Mouse (Mus musculus) testis, adult 2 months (tissue): ENCODE results near the gene Ugt1a7c.

ENCODE experiments used
- CTCF ChIP-seq: fragments of 200-500 bp; IDR thresholded peaks from 2 replicates; pipeline ENCODE4 v1.5.1; 2012; ENCODE audit warnings: low read depth, mild to moderate bottlenecking, inconsistent platforms, low read length, moderate library complexity; ENCODE audit not compliant: control insufficient read depth, insufficient read depth, insufficient replicate concordance
- POLR2A ChIP-seq: fragments of 200-500 bp; IDR thresholded peaks from 2 replicates; pipeline ENCODE4 v1.6.1; 2012; ENCODE audit warnings: low read depth, mild to moderate bottlenecking, inconsistent platforms, low read length, moderate library complexity; ENCODE audit not compliant: control insufficient read depth

DNA sequence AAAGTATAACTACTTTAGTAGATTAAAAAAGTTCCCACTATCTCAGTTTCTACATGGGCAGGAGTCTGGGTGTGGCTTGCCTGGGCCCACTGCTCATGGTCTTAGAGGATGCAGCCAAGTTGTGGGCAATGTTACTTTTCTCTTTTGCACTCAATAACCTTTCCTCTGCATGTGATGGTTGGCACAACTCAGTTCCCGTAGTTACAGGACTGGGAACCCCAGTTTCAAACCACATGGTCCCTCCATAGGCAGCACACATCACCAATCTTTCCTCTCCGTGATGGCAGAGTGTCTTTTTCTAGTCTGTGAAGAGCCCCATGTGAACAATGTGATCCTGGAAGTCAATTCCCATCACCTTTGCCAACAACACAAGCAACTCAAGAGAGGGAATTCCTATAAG, 132.6 kb downstream of the Ugt1a7c start:
- TF ChIP-seq CTCF (no peak), POLR2A (no peak)
